Mouse (Mus musculus): Measurements from ENCODE around the gene Pop7. TPM values are rescaled to one million over a fixed set of nuclear protein-coding genes. Genes with fewer than 3 reads are reported as not detected.

Pop7 gene
- polyA plus RNA-seq, 1 experiment from 2014 or later = 57.8 TPM

- Histone ChIP-seq H3K4me2 (replicated peaks; ENCODE audit: low read depth, low read length) (no peak overlapping the region), H3K4me3 (ENCODE audit: low read length) (no peak overlapping the region), H3K9ac (ENCODE audit: low read depth, low read length) (no peak overlapping the region), H3K27me3 (ENCODE audit: control insufficient read depth, insufficient read depth, low read length) (no peaks in the 10 kb centered on the region), H3K27ac (ENCODE audit: low read depth, low read length) (no peak overlapping the region), H3K4me1 (ENCODE audit: control insufficient read depth, insufficient read depth, low read length) (no peaks in the 10 kb centered on the region), H3K9me3 (ENCODE audit: control insufficient read depth, low read length) (no peaks in the 10 kb centered on the region), H3K36me3 (ENCODE audit: control insufficient read depth, insufficient read depth, low read length) (peaks cover 98% of the 10 kb centered on the region)
- WGBS = 85% methylated on average over 25 of the region's 25 CpGs
- ATAC-seq (ENCODE audit: low FRiP score, low TSS enrichment) = no peak
Measured at GRCm38 (mm10) chr5:137523396-137524250, 21.3 kb upstream of the Pop7 start.

GRCm38 (mm10) chr5:137522711-137523110 is 20.4 kb upstream of the Pop7 start:
- H3K4me1 ChIP-seq (ENCODE audit: control insufficient read depth, insufficient read depth, low read length) = no peaks in the 10 kb centered on the region
- H3K4me3 ChIP-seq (ENCODE audit: low read length) = no peak overlapping the region
- ATAC-seq (ENCODE audit: low FRiP score, low TSS enrichment) = no peak
- H3K9ac ChIP-seq (ENCODE audit: low read depth, low read length) = no peak overlapping the region
- H3K9me3 ChIP-seq (ENCODE audit: control insufficient read depth, low read length) = no peaks in the 10 kb centered on the region
- H3K27me3 ChIP-seq (ENCODE audit: control insufficient read depth, insufficient read depth, low read length) = no peaks in the 10 kb centered on the region
- peaks cover 96% of the 10 kb centered on the region for H3K36me3 ChIP-seq (ENCODE audit: control insufficient read depth, insufficient read depth, low read length)
- no peak overlapping the region for H3K27ac ChIP-seq (ENCODE audit: low read depth, low read length)
- WGBS = 75% methylated on average over 11 of the region's 11 CpGs
- no peak overlapping the region for H3K4me2 ChIP-seq (replicated peaks; ENCODE audit: low read depth, low read length)

DNA sequence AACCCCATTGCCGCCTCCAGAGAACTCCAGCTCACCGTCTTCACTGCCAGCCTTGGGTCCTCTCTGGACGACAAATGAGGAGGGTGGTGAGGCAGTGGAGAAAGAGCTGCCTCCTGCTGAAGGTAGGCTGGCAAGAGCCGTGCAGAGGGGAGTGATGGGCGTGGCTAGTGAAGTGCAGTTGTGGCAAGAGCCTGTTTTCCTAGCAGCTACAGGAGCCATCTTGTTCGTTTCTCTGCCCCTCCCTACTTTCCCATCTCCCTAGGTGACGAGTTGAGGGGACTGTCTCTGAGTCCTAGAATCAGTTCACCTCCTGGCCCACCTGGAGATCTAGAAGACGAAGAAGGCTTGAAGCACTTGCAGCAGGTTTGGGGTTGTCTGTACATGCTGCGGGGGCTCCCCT is 19.5 kb upstream of the Pop7 start:
- Histone ChIP-seq H3K36me3 (ENCODE audit: control insufficient read depth, insufficient read depth, low read length) (peaks cover 88% of the 10 kb centered on the region), H3K27me3 (ENCODE audit: control insufficient read depth, insufficient read depth, low read length) (no peaks in the 10 kb centered on the region), H3K4me1 (ENCODE audit: control insufficient read depth, insufficient read depth, low read length) (no peaks in the 10 kb centered on the region), H3K9me3 (ENCODE audit: control insufficient read depth, low read length) (no peaks in the 10 kb centered on the region), H3K4me3 (ENCODE audit: low read length) (no peak overlapping the region), H3K27ac (ENCODE audit: low read depth, low read length) (no peak overlapping the region), H3K9ac (ENCODE audit: low read depth, low read length) (no peak overlapping the region), H3K4me2 (replicated peaks; ENCODE audit: low read depth, low read length) (no peak overlapping the region)
- 84% methylated on average over 9 of the region's 9 CpGs for WGBS
- no peak for ATAC-seq (ENCODE audit: low FRiP score, low TSS enrichment)

- H3K4me2 ChIP-seq (replicated peaks; ENCODE audit: low read depth, low read length) = no peak overlapping the region
- peaks cover 69% of the 10 kb centered on the region for H3K36me3 ChIP-seq (ENCODE audit: control insufficient read depth, insufficient read depth, low read length)
- H3K27me3 ChIP-seq (ENCODE audit: control insufficient read depth, insufficient read depth, low read length) = no peaks in the 10 kb centered on the region
- no peaks in the 10 kb centered on the region for H3K4me1 ChIP-seq (ENCODE audit: control insufficient read depth, insufficient read depth, low read length)
- no peak overlapping the region for H3K9ac ChIP-seq (ENCODE audit: low read depth, low read length)
- ATAC-seq (ENCODE audit: low FRiP score, low TSS enrichment) = no peak
- WGBS = 92% methylated on average over 27 of the region's 27 CpGs
- no peak overlapping the region for H3K27ac ChIP-seq (ENCODE audit: low read depth, low read length)
- no peaks in the 10 kb centered on the region for H3K9me3 ChIP-seq (ENCODE audit: control insufficient read depth, low read length)
- no peak overlapping the region for H3K4me3 ChIP-seq (ENCODE audit: low read length)
Measured at GRCm38 (mm10) chr5:137519691-137520550, 17.6 kb upstream of the Pop7 start.

DNA sequence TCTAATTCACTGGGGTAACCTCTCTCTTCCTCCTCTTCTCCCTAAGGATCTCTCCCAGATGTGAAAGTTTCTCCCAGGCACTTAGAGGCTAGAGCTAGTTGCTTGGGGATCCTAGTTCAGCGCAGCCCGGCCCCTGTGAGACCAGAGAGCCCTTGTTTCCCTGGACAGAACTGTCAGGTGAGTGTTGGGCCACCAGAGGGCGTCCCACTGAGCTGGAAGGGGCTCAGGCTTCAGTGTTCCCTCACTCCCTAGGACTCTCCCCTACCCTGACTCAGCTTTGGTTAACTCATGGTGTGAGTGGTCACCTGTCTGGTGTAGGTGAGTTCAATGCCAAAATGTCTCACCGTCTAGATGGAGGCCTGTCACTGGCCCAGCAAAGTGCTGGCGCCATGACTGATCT is 16.1 kb upstream of the Pop7 start, which contains the start of gene Gigyf1:
TSS of gene Gigyf1 (plus strand) at position 113 of the 400 bp plus-strand sequence.
- WGBS = 76% methylated on average over 5 of the region's 5 CpGs
- H3K27me3 ChIP-seq (ENCODE audit: control insufficient read depth, insufficient read depth, low read length) = no peaks in the 10 kb centered on the region
- H3K4me2 ChIP-seq (replicated peaks; ENCODE audit: low read depth, low read length) = no peak within 1 kb of the TSS
- H3K36me3 ChIP-seq (ENCODE audit: control insufficient read depth, insufficient read depth, low read length) = peaks cover 63% of the 10 kb centered on the region
- no peak for ATAC-seq (ENCODE audit: low FRiP score, low TSS enrichment)
- no peak within 1 kb of the TSS for H3K9ac ChIP-seq (ENCODE audit: low read depth, low read length)
- no peak within 1 kb of the TSS for H3K27ac ChIP-seq (ENCODE audit: low read depth, low read length)
- H3K4me1 ChIP-seq (ENCODE audit: control insufficient read depth, insufficient read depth, low read length) = no peaks in the 10 kb centered on the region
- H3K9me3 ChIP-seq (ENCODE audit: control insufficient read depth, low read length) = no peaks in the 10 kb centered on the region
- H3K4me3 ChIP-seq (ENCODE audit: low read length) = no peak within 1 kb of the TSS

DNA sequence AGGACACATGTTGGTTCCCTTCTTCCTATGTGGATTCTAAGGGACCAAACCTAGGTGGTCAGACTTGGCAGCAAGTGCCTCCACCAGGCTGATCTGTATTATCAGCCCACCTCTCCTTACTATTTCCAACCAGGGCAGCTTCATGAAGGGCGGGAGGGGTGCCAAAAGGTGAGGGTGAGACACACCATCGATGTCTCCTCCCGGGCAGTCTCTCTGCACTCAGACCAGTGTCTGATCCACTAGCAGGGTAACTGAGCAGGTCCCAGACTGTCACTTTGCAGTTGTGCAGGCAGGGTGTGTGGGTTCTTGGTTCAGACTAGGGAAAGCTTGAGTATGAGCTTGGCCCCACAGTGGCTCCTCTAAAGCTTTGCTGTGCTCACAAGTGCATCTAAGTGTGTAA is 12.5 kb upstream of the Pop7 start:
- H3K9ac ChIP-seq (ENCODE audit: low read depth, low read length) = no peak overlapping the region
- H3K4me2 ChIP-seq (replicated peaks; ENCODE audit: low read depth, low read length) = no peak overlapping the region
- H3K27me3 ChIP-seq (ENCODE audit: control insufficient read depth, insufficient read depth, low read length) = no peaks in the 10 kb centered on the region
- no peak overlapping the region for H3K4me3 ChIP-seq (ENCODE audit: low read length)
- WGBS = 93% methylated on average over 3 of the region's 3 CpGs
- H3K9me3 ChIP-seq (ENCODE audit: control insufficient read depth, low read length) = no peaks in the 10 kb centered on the region
- H3K36me3 ChIP-seq (ENCODE audit: control insufficient read depth, insufficient read depth, low read length) = peaks cover 26% of the 10 kb centered on the region
- H3K4me1 ChIP-seq (ENCODE audit: control insufficient read depth, insufficient read depth, low read length) = peaks cover 18% of the 10 kb centered on the region
- H3K27ac ChIP-seq (ENCODE audit: low read depth, low read length) = no peak overlapping the region
- no peak for ATAC-seq (ENCODE audit: low FRiP score, low TSS enrichment)

- peaks cover 20% of the 10 kb centered on the region for H3K36me3 ChIP-seq (ENCODE audit: control insufficient read depth, insufficient read depth, low read length)
- WGBS = 87% methylated on average over 12 of the region's 12 CpGs
- H3K27ac ChIP-seq (ENCODE audit: low read depth, low read length) = no peak overlapping the region
- peaks cover 18% of the 10 kb centered on the region for H3K4me1 ChIP-seq (ENCODE audit: control insufficient read depth, insufficient read depth, low read length)
- no peak overlapping the region for H3K4me2 ChIP-seq (replicated peaks; ENCODE audit: low read depth, low read length)
- no peak overlapping the region for H3K9ac ChIP-seq (ENCODE audit: low read depth, low read length)
- no peak overlapping the region for H3K4me3 ChIP-seq (ENCODE audit: low read length)
- no peaks in the 10 kb centered on the region for H3K27me3 ChIP-seq (ENCODE audit: control insufficient read depth, insufficient read depth, low read length)
- ATAC-seq (ENCODE audit: low FRiP score, low TSS enrichment) = no peak
- no peaks in the 10 kb centered on the region for H3K9me3 ChIP-seq (ENCODE audit: control insufficient read depth, low read length)
Measured at GRCm38 (mm10) chr5:137513951-137514721, 11.8 kb upstream of the Pop7 start.

- no peaks in the 10 kb centered on the region for H3K27me3 ChIP-seq (ENCODE audit: control insufficient read depth, insufficient read depth, low read length)
- H3K4me3 ChIP-seq (ENCODE audit: low read length) = no peak overlapping the region
- no peaks in the 10 kb centered on the region for H3K9me3 ChIP-seq (ENCODE audit: control insufficient read depth, low read length)
- 79% methylated on average over 11 of the region's 11 CpGs for WGBS
- no peak for ATAC-seq (ENCODE audit: low FRiP score, low TSS enrichment)
- no peak overlapping the region for H3K9ac ChIP-seq (ENCODE audit: low read depth, low read length)
- H3K4me1 ChIP-seq (ENCODE audit: control insufficient read depth, insufficient read depth, low read length) = peaks cover 18% of the 10 kb centered on the region
- no peak overlapping the region for H3K4me2 ChIP-seq (replicated peaks; ENCODE audit: low read depth, low read length)
- peaks cover 10% of the 10 kb centered on the region for H3K36me3 ChIP-seq (ENCODE audit: control insufficient read depth, insufficient read depth, low read length)
- no peak overlapping the region for H3K27ac ChIP-seq (ENCODE audit: low read depth, low read length)
Measured at GRCm38 (mm10) chr5:137512847-137513794, 10.8 kb upstream of the Pop7 start.

All from kidney, embryonic 14.5 days (tissue).